Mouse (Mus musculus): ENCODE measurements at regions not wholly inside any gene's neighbourhood (a gene's known extent, or its start where the extent isn't known, plus 50 kb on each side); places are given as distances from the start of the nearest gene placed in this dataset.

- 0 out of 2 replicates have a peak, but pooled peaks have one; percentile 20 for ATAC-seq (ENCODE audit: insufficient number of reproducible peaks, low FRiP score, low TSS enrichment)
Observed at GRCm38 (mm10) chr19:27021930-27022329, 136.2 kb downstream of the Gm815 start.

- ATAC-seq (ENCODE audit: insufficient number of reproducible peaks, low FRiP score, low TSS enrichment), result no peak
Observed at GRCm38 (mm10) chr19:27022917-27023316, 137.2 kb downstream of the Gm815 start.

GRCm38 (mm10) chr19:27028834-27029233 lies 143.2 kb downstream of the Gm815 start:
- no peak for ATAC-seq (ENCODE audit: insufficient number of reproducible peaks, low FRiP score, low TSS enrichment)

- no peak for ATAC-seq (ENCODE audit: insufficient number of reproducible peaks, low FRiP score, low TSS enrichment)
Observed at GRCm38 (mm10) chr19:27031030-27031700, 145.5 kb downstream of the Gm815 start.

GRCm38 (mm10) chr19:27032621-27033020 lies 146.9 kb downstream of the Gm815 start:
- no peak for ATAC-seq (ENCODE audit: insufficient number of reproducible peaks, low FRiP score, low TSS enrichment)

- ATAC-seq (ENCODE audit: insufficient number of reproducible peaks, low FRiP score, low TSS enrichment), result no peak
Observed at GRCm38 (mm10) chr19:27038298-27038697, 152.6 kb downstream of the Gm815 start.

GRCm38 (mm10) chr19:27040321-27041025 lies 154.8 kb downstream of the Gm815 start:
- ATAC-seq (ENCODE audit: insufficient number of reproducible peaks, low FRiP score, low TSS enrichment), result peak; percentile 60

GRCm38 (mm10) chr19:27066449-27067181 lies 149.7 kb upstream of the Vldlr start:
- ATAC-seq (ENCODE audit: insufficient number of reproducible peaks, low FRiP score, low TSS enrichment), result peak; percentile 95

- no peak for ATAC-seq (ENCODE audit: insufficient number of reproducible peaks, low FRiP score, low TSS enrichment)
Observed at GRCm38 (mm10) chr19:27073281-27073680, 143.0 kb upstream of the Vldlr start.

- no peak for ATAC-seq (ENCODE audit: insufficient number of reproducible peaks, low FRiP score, low TSS enrichment)
Observed at GRCm38 (mm10) chr19:27075019-27075418, 141.3 kb upstream of the Vldlr start.

GRCm38 (mm10) chr19:27076920-27077512 lies 139.3 kb upstream of the Vldlr start:
- ATAC-seq (ENCODE audit: insufficient number of reproducible peaks, low FRiP score, low TSS enrichment), result no peak

- no peak for ATAC-seq (ENCODE audit: insufficient number of reproducible peaks, low FRiP score, low TSS enrichment)
Observed at GRCm38 (mm10) chr19:27087344-27087743, 128.9 kb upstream of the Vldlr start.

- ATAC-seq (ENCODE audit: insufficient number of reproducible peaks, low FRiP score, low TSS enrichment), result no peak
Observed at GRCm38 (mm10) chr19:27087833-27088232, 128.5 kb upstream of the Vldlr start.

GRCm38 (mm10) chr19:27089099-27089498 lies 127.2 kb upstream of the Vldlr start:
- no peak for ATAC-seq (ENCODE audit: insufficient number of reproducible peaks, low FRiP score, low TSS enrichment)

GRCm38 (mm10) chr19:27091603-27092002 lies 124.7 kb upstream of the Vldlr start:
- no peak for ATAC-seq (ENCODE audit: insufficient number of reproducible peaks, low FRiP score, low TSS enrichment)

- ATAC-seq (ENCODE audit: insufficient number of reproducible peaks, low FRiP score, low TSS enrichment), result no peak
Observed at GRCm38 (mm10) chr19:27094777-27095478, 121.4 kb upstream of the Vldlr start.

GRCm38 (mm10) chr19:27099921-27100320 lies 116.4 kb upstream of the Vldlr start:
- 0 out of 2 replicates have a peak, but pooled peaks have one; percentile 36 for ATAC-seq (ENCODE audit: insufficient number of reproducible peaks, low FRiP score, low TSS enrichment)

GRCm38 (mm10) chr19:27110437-27110836 lies 105.8 kb upstream of the Vldlr start:
- ATAC-seq (ENCODE audit: insufficient number of reproducible peaks, low FRiP score, low TSS enrichment), result no peak

GRCm38 (mm10) chr19:27120876-27121275 lies 95.4 kb upstream of the Vldlr start:
- ATAC-seq (ENCODE audit: insufficient number of reproducible peaks, low FRiP score, low TSS enrichment), result no peak

- ATAC-seq (ENCODE audit: insufficient number of reproducible peaks, low FRiP score, low TSS enrichment), result no peak
Observed at GRCm38 (mm10) chr19:27122348-27122747, 93.9 kb upstream of the Vldlr start.

Measured in cerebellum, adult (tissue).